ENCODE assay signal across 7 mouse cellular contexts in the genomic region with DNA sequence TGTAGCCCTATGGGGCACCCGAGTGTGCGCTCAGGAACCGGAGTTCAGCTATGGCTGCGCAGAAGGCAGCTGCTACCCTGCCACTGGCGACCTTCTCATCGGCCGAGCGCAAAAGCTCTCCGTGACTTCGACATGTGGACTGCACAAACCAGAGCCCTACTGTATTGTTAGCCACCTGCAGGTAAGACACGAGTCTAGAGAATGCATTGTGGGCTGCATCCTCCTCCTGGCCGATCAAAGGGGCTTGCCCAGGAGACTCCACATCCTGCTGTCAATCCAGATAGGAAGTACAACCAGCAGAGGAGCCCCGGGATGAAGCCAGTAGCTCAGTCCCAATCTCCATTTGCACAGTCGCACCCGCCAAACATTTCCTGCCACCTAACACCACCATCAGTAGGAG. TPM values are rescaled to one million over a fixed set of nuclear protein-coding genes. Genes with fewer than 3 reads are reported as not detected.
DNase-seq lines count a peak whose midpoint lies in the region; ATAC-seq and TF ChIP-seq lines count a peak whose summit lies in the region.

No protein-coding gene starts in this region.

- no peaks in the 10 kb centered on the region for H3K9me3 ChIP-seq in ES-E14 (ENCODE audit: control insufficient read depth, insufficient read depth, low read depth, low read length)
- no peaks in the 10 kb centered on the region for H3K9me3 ChIP-seq in heart, embryonic 13.5 days
- H3K9me3 ChIP-seq in limb, embryonic 11.5 days (ENCODE audit: control insufficient read depth, low read length) = no peaks in the 10 kb centered on the region

- in situ Hi-C loops in ES-E14 (cut with MboI; ENCODE audit: low sequenced_read_pairs in 2 of 2, unreplicated experiment in 2 of 2) = no loop called here

- H3K4me3 ChIP-seq in ES-E14 (ENCODE audit: insufficient read depth in 1 of 2, low read depth in 1 of 2, low read length in 2 of 2, poor library complexity in 1 of 2, severe bottlenecking in 1 of 2) = peak overlapping the region; percentile 61 to 76
- peak overlapping the region; percentile 89 for H3K4me3 ChIP-seq in cortical plate, adult 2 months (ENCODE audit: insufficient read depth, low read length)
- peak overlapping the region; percentile 76 for H3K4me3 ChIP-seq in heart, embryonic 13.5 days
- H3K4me3 ChIP-seq in limb, embryonic 11.5 days (ENCODE audit: low read depth, low read length) = peak overlapping the region; percentile 72
- H3K4me3 ChIP-seq in olfactory bulb, adult 2 months (ENCODE audit: insufficient read depth, low read depth, low read length) = peak overlapping the region; percentile 23; the same call in 1 of the 2 replicates

- DNase-seq in ES-E14 (ENCODE audit: low read depth, low spot score) = no peak
- peak; percentile 57 for DNase-seq in limb, embryonic 11.5 days (ENCODE audit: low spot score)
- DNase-seq in left cerebral cortex, postnatal 14 days (ENCODE audit: low spot score in 2 of 2) = no peak

- TF ChIP-seq CTCF in cortical plate, adult 2 months (IDR thresholded peaks at IDR 0.05; ENCODE audit: extremely low read depth, insufficient read depth, low read length) = no peak
- no peak for TF ChIP-seq CTCF in olfactory bulb, adult 2 months (IDR thresholded peaks at IDR 0.05; ENCODE audit: insufficient read depth, low read depth, low read length)

- H3K4me1 ChIP-seq in ES-E14 (ENCODE audit: control insufficient read depth in 2 of 2, insufficient read depth in 2 of 2, low read length in 2 of 2, poor library complexity in 1 of 2) = peaks cover 0 to 18% of the 10 kb centered on the region in 2 experiments; a peak in 3 of 4 replicates
- H3K4me1 ChIP-seq in cortical plate, adult 2 months (ENCODE audit: control insufficient read depth, insufficient read depth, low read length) = no peaks in the 10 kb centered on the region; the same call in 1 of the 2 replicates
- peaks cover 84% of the 10 kb centered on the region for H3K4me1 ChIP-seq in heart, embryonic 13.5 days
- peaks cover 21% of the 10 kb centered on the region for H3K4me1 ChIP-seq in limb, embryonic 11.5 days (ENCODE audit: control insufficient read depth, insufficient read depth, low read length)
- peaks cover 19% of the 10 kb centered on the region for H3K4me1 ChIP-seq in olfactory bulb, adult 2 months (ENCODE audit: control insufficient read depth, insufficient read depth, low read length)

- no peak for ATAC-seq in heart, embryonic 13.5 days (ENCODE audit: extremely low read depth, insufficient number of reproducible peaks, low FRiP score, low TSS enrichment)
- no peak for ATAC-seq in limb, embryonic 11.5 days (ENCODE audit: insufficient number of reproducible peaks, low FRiP score, low TSS enrichment, low read depth)
- no peak for ATAC-seq in megakaryocyte, adult 5-6 weeks (ENCODE audit: poor library complexity, severe bottlenecking)

- peaks cover 12% of the 10 kb centered on the region; the same call in 1 of the 2 replicates for H3K36me3 ChIP-seq in ES-E14 (ENCODE audit: control insufficient read depth, insufficient read depth, low read length, poor library complexity, severe bottlenecking)
- peaks cover 40% of the 10 kb centered on the region for H3K36me3 ChIP-seq in heart, embryonic 13.5 days
- peaks cover 2% of the 10 kb centered on the region; the same call in 1 of the 2 replicates for H3K36me3 ChIP-seq in limb, embryonic 11.5 days (ENCODE audit: control insufficient read depth, insufficient read depth, low read length)

- no peaks in the 10 kb centered on the region for H3K27me3 ChIP-seq in heart, embryonic 13.5 days (replicated peaks)
- H3K27me3 ChIP-seq in limb, embryonic 11.5 days (ENCODE audit: control insufficient read depth, insufficient read depth, low read length) = no peaks in the 10 kb centered on the region

- WGBS in heart, embryonic 13.5 days = 5% methylated on average over 15 of the region's 15 CpGs
- WGBS in limb, embryonic 11.5 days = 12% methylated on average over 15 of the region's 15 CpGs
- 17% methylated on average over 15 of the region's 15 CpGs for WGBS in olfactory bulb, adult 2 months

- peak overlapping the region; percentile 72 for H3K4me2 ChIP-seq in heart, embryonic 13.5 days
- peak overlapping the region; percentile 90 for H3K4me2 ChIP-seq in limb, embryonic 11.5 days (ENCODE audit: low read depth, severe bottlenecking)

- no peak overlapping the region for H3K9ac ChIP-seq in ES-E14 (ENCODE audit: insufficient read depth, low read depth, low read length, poor library complexity, severe bottlenecking)
- H3K9ac ChIP-seq in heart, embryonic 13.5 days = peak overlapping the region; percentile 95
- peak overlapping the region; percentile 66 for H3K9ac ChIP-seq in limb, embryonic 11.5 days (ENCODE audit: low read length)

- TF ChIP-seq POLR2A in cortical plate, adult 2 months (IDR thresholded peaks at IDR 0.05; ENCODE audit: extremely low read depth, insufficient read depth, low read length) = no peak
- no peak for TF ChIP-seq POLR2A in olfactory bulb, adult 2 months (IDR thresholded peaks at IDR 0.05; ENCODE audit: insufficient read depth, low read depth, low read length)

- intact Hi-C loops in left cerebral cortex, postnatal 14 days (cut with DNase I) = loop anchor here (5.0 kb wide), 1 partner anchor 99 kb away; no protein-coding TSS in a partner anchor

- H3K27ac ChIP-seq in ES-E14 (ENCODE audit: insufficient read depth, low read depth, low read length, poor library complexity, severe bottlenecking) = no peak overlapping the region
- no peak overlapping the region for H3K27ac ChIP-seq in cortical plate, adult 2 months (ENCODE audit: insufficient read depth, low read length)
- H3K27ac ChIP-seq in heart, embryonic 13.5 days (replicated peaks) = peak overlapping the region; percentile 94
- no peak overlapping the region for H3K27ac ChIP-seq in limb, embryonic 11.5 days (replicated peaks; ENCODE audit: low read depth, low read length)
- no peak overlapping the region for H3K27ac ChIP-seq in olfactory bulb, adult 2 months (ENCODE audit: insufficient read depth, low read depth, low read length)

TF ChIP-seq in ES-E14, 5 proteins besides CTCF, POLR2A, EP300 and RAD21:
- TF ChIP-seq HCFC1 (IDR thresholded peaks at IDR 0.05; ENCODE audit: borderline replicate concordance, insufficient read depth, low read length) = no peak
- TF ChIP-seq ZC3H11A (IDR thresholded peaks at IDR 0.05; ENCODE audit: borderline replicate concordance, low read depth, low read length) = no peak
- TF ChIP-seq ZNF384 (IDR thresholded peaks at IDR 0.05; ENCODE audit: low read depth, low read length) = no peak
- TF ChIP-seq CHD2 (IDR thresholded peaks at IDR 0.05; ENCODE audit: low read depth, low read length) = no peak
- no peak for TF ChIP-seq MAFK (IDR thresholded peaks at IDR 0.05; ENCODE audit: insufficient read depth, low read depth, low read length)

RNA-seq across cellular contexts. Expression of gene Lamb1, which starts 1.7 kb away (rescaled TPM):
- total RNA-seq in ES-E14 (2012; rRNA removed) = 232 and 305 TPM in 2 replicates
- polyA plus RNA-seq in cortical plate, adult 2 months (2012; rRNA removed) = 4.2 and 4.4 TPM in 2 replicates
- polyA plus RNA-seq in heart, embryonic 13.5 days (2015; fragmentation: Nextera tagmentation; extraction: Ambion mirVana) = 90.6 and 91.3 TPM in 2 replicates
- 38.1 and 42.2 TPM in 2 replicates for polyA plus RNA-seq in limb, embryonic 11.5 days (2014; fragmentation: Nextera tagmentation; extraction: Ambion mirVana)
- not detected in 2 replicates for polyA plus RNA-seq in olfactory bulb, adult 2 months (2012; ENCODE audit: insufficient read depth, insufficient read length, low replicate concordance, missing spikeins)
- total RNA-seq in megakaryocyte, adult 5-6 weeks (2015) = 0.20 and 1.0 TPM in 2 replicates
- 2.5 and 9.6 TPM in 2 replicates for total RNA-seq in megakaryocyte, adult 5-6 weeks (2017)
- 10 to 100 TPM; 26.2 to 28.1 TPM for total RNA-seq in left cerebral cortex, postnatal 14 days (2021)

RNA-seq across cellular contexts. Expression of gene Gm6993, which starts 26.1 kb away (rescaled TPM):
- total RNA-seq in ES-E14 (2012; rRNA removed) = not detected in 2 replicates
- polyA plus RNA-seq in cortical plate, adult 2 months (2012; rRNA removed) = not detected in 2 replicates
- polyA plus RNA-seq in heart, embryonic 13.5 days (2015; fragmentation: Nextera tagmentation; extraction: Ambion mirVana) = not detected in 2 replicates
- not detected in 2 replicates for polyA plus RNA-seq in limb, embryonic 11.5 days (2014; fragmentation: Nextera tagmentation; extraction: Ambion mirVana)
- not detected in 2 replicates for polyA plus RNA-seq in olfactory bulb, adult 2 months (2012; ENCODE audit: insufficient read depth, insufficient read length, low replicate concordance, missing spikeins)
- not detected in 2 replicates for total RNA-seq in megakaryocyte, adult 5-6 weeks (2015)
- total RNA-seq in megakaryocyte, adult 5-6 weeks (2017) = not detected in 2 replicates
- total RNA-seq in left cerebral cortex, postnatal 14 days (2021) = not detected

Comparison
In these comparisons a context has a peak if more than half of its experiments do, and no peak if none do; other contexts are left out.
1. H3K4me3 ChIP-seq: peak in every context shown above with its lines; median percentile 89 in cortical plate, adult 2 months; 76 in heart, embryonic 13.5 days; 72 in limb, embryonic 11.5 days; 68 in ES-E14; 23 in olfactory bulb, adult 2 months.